Mouse (Mus musculus) C2C12 (cell line): ENCODE data around the gene Gm9780.
"Not testable (repeated sequence)": the region's sequence is repeated elsewhere in the genome, so short reads cannot be mapped to it uniquely, and the experiment has no call there.

Experiments used
- CEBPB ChIP-seq: IDR thresholded peaks from one replicate; pipeline ENCODE4 v1.6.1; 2011; ENCODE audit warnings: low read depth, mild to moderate bottlenecking, control low read depth, moderate library complexity
- CTCF ChIP-seq: IDR thresholded peaks from one replicate; pipeline ENCODE4 v1.5.1; 2011; ENCODE audit not compliant: control insufficient read depth, insufficient read depth, insufficient read length
- MAX ChIP-seq: IDR thresholded peaks from one replicate; pipeline ENCODE4 v1.6.1; 2011; ENCODE audit warnings: mild to moderate bottlenecking, control low read depth
- MYOD1 ChIP-seq: IDR thresholded peaks from one replicate; pipeline ENCODE4 v1.6.1; 2011; ENCODE audit warnings: low read depth; ENCODE audit not compliant: control insufficient read depth, insufficient read length
- MYOG ChIP-seq: IDR thresholded peaks from one replicate; pipeline ENCODE4 v1.6.1; 2011; ENCODE audit not compliant: control insufficient read depth, insufficient read length; ENCODE audit errors: extremely low read depth
- USF1 ChIP-seq: IDR thresholded peaks from one replicate; pipeline ENCODE4 v1.6.1; 2011; ENCODE audit warnings: low read depth, mild to moderate bottlenecking, control low read depth, moderate library complexity

DNA sequence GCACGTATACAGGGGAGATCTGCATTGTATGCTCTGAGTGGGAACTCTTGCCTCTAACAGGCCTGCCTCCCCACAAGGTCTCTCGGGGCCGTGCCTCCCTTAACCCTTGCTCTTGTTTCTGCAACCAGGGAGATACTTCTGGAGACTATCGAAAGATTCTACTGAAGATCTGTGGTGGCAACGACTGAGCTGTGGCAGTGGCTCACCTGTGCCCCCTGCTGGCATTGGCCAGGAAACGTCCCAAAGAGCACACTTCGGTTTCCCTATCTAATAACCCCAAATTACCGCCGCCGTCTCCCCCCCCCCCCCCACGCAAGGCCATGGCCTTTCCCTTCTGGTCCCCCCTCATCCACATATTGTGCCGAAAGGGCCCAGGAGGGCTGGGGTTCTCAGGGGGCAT is 16.9 kb downstream of the Gm9780 start:
- not testable (repeated sequence) for TF ChIP-seq CTCF, USF1, CEBPB, MYOD1, MAX, MYOG
